Mouse (Mus musculus) embryonic facial prominence, embryonic 14.5 days (tissue): ENCODE data around the gene Cbx7. TPM values are rescaled to one million over a fixed set of nuclear protein-coding genes. Genes with fewer than 3 reads are reported as not detected.
A peak's percentile ranks its signal among the peaks of the same experiment; 100 is the strongest.
"Not testable (repeated sequence)": the region's sequence is repeated elsewhere in the genome, so short reads cannot be mapped to it uniquely, and the experiment has no call there.

Experiments used
- ATAC-seq: fragments of 200-750 bp; cut with Nextera tagmentation; 2 replicates; pipeline ENCODE4 v1.8.0; 2017; ENCODE audit warnings: low read depth, moderate number of reproducible peaks, moderate TSS enrichment
- DNase-seq: peaks from one replicate; pipeline ENCODE4 v3.0.0-alpha.2; 2015; ENCODE audit warnings: low spot score
- H3K27ac ChIP-seq: fragments of 300-500 bp; sonication (generic); replicated peaks from 2 replicates; pipeline ENCODE4 v1.5.1; 2014; ENCODE audit warnings: low read depth, mild to moderate bottlenecking, low read length, moderate library complexity
- H3K27me3 ChIP-seq: fragments of 300-500 bp; sonication (generic); replicated peaks from 2 replicates; pipeline ENCODE4 v1.6.1; 2014; ENCODE audit warnings: low read length; ENCODE audit not compliant: control insufficient read depth, insufficient read depth
- H3K36me3 ChIP-seq: fragments of 300-500 bp; sonication (generic); 2 replicates; pipeline ENCODE4 v1.6.1; 2014; ENCODE audit warnings: low read length, mixed read lengths; ENCODE audit not compliant: control insufficient read depth, insufficient read depth
- H3K4me1 ChIP-seq: fragments of 300-500 bp; sonication (generic); 2 replicates; pipeline ENCODE4 v1.6.1; 2014; ENCODE audit warnings: antibody characterized with exemption, low read length; ENCODE audit not compliant: control insufficient read depth, insufficient read depth
- H3K4me2 ChIP-seq: fragments of 300-500 bp; sonication (generic); 2 replicates; pipeline ENCODE4 v1.6.1; 2014; ENCODE audit warnings: low read depth, mild to moderate bottlenecking, low read length, moderate library complexity, mixed read lengths
- H3K4me3 ChIP-seq: fragments of 300-500 bp; sonication (generic); 2 replicates; pipeline ENCODE4 v1.5.1; 2014; ENCODE audit warnings: low read depth, mild to moderate bottlenecking, low read length
- H3K9ac ChIP-seq: fragments of 300-500 bp; sonication (generic); 2 replicates; pipeline ENCODE4 v1.6.1; 2014; ENCODE audit warnings: low read depth, mild to moderate bottlenecking, low read length, moderate library complexity, mixed read lengths
- H3K9me3 ChIP-seq: fragments of 300-500 bp; sonication (generic); 2 replicates; pipeline ENCODE4 v1.6.1; 2016; ENCODE audit warnings: low read length; ENCODE audit not compliant: control insufficient read depth
- WGBS: fragments of 180-500 bp; shearing (Covaris S2); extraction: QIAGEN DNeasy Blood & Tissue Kit; methylation state at CpG from one replicate; pipeline ENCODE4 v1.1.7; 2014; 5-methylcytosine and 5-hydroxymethylcytosine counted together
- polyA plus RNA-seq: library from polyadenylated mRNA; unstranded; fragments of >200 nt; fragmentation: Nextera tagmentation; extraction: Ambion mirVana; gene quantifications from 2 replicates; pipeline ENCODE4 v1.2.1, GENCODE M21; 2014

Gene Cbx7
- polyA plus RNA-seq, 1 experiment from 2014 or later: 1.5 TPM

- not testable (repeated sequence) for H3K9me3 ChIP-seq, H3K36me3 ChIP-seq, H3K27ac ChIP-seq, ATAC-seq, H3K4me1 ChIP-seq, DNase-seq, H3K9ac ChIP-seq, H3K27me3 ChIP-seq, H3K4me2 ChIP-seq, H3K4me3 ChIP-seq
- WGBS: 81% methylated on average over 11 of the region's 11 CpGs
Observed at GRCm38 (mm10) chr15:79904678-79905077, 66.2 kb downstream of the Cbx7 start.

DNA sequence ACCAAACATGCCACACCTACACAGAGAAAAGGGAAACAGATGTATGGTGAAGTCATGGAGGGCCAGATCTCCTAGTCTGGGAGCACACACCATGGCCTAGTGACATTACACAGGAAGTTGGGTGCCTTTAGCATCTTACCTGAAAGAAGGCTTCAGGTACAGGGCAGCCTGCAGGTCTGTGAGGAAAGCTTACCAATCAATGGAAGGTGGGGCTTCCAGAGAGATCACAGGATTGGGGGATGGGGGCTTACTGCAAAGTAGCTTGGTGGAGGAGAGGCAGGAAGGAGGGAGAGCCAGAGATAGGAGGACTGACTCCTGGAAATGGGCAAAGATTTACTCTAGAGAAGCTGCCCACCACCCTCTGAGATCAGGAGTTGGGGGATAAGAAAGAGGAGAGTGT is 67.0 kb downstream of the Cbx7 start:
- Histone ChIP-seq H3K4me3 (no peak overlapping the region), H3K9ac (no peak overlapping the region), H3K4me1 (no peaks in the 10 kb centered on the region), H3K27ac (no peak overlapping the region), H3K36me3 (no peaks in the 10 kb centered on the region), H3K4me2 (no peak overlapping the region), H3K27me3 (no peaks in the 10 kb centered on the region), H3K9me3 (no peaks in the 10 kb centered on the region)
- ATAC-seq (no peak), DNase-seq (no peak)

- H3K4me1 ChIP-seq, ATAC-seq, H3K27ac ChIP-seq, DNase-seq, H3K9me3 ChIP-seq, H3K27me3 ChIP-seq, H3K4me3 ChIP-seq, H3K9ac ChIP-seq, H3K4me2 ChIP-seq, H3K36me3 ChIP-seq: not testable (repeated sequence)
- WGBS: 92% methylated on average over 8 of the region's 8 CpGs
Observed at GRCm38 (mm10) chr15:79903081-79903480, 67.8 kb downstream of the Cbx7 start.

- no peak for ATAC-seq
- no peaks in the 10 kb centered on the region for H3K27me3 ChIP-seq
- DNase-seq: no peak
- no peaks in the 10 kb centered on the region for H3K36me3 ChIP-seq
- no peak overlapping the region for H3K4me2 ChIP-seq
- 84% methylated on average over 2 of the region's 2 CpGs for WGBS
- no peaks in the 10 kb centered on the region for H3K4me1 ChIP-seq
- H3K4me3 ChIP-seq: no peak overlapping the region
- H3K9ac ChIP-seq: no peak overlapping the region
- no peaks in the 10 kb centered on the region for H3K9me3 ChIP-seq
- no peak overlapping the region for H3K27ac ChIP-seq
Observed at GRCm38 (mm10) chr15:79901399-79901798, 69.5 kb downstream of the Cbx7 start.

- no peak overlapping the region for H3K27ac ChIP-seq
- WGBS: 67% methylated on average over 7 of the region's 7 CpGs
- DNase-seq (no peak), ATAC-seq (no peak)
- H3K36me3 ChIP-seq: no peaks in the 10 kb centered on the region
- no peak overlapping the region for H3K9ac ChIP-seq
- no peak overlapping the region for H3K4me3 ChIP-seq
- no peak overlapping the region for H3K4me2 ChIP-seq
- H3K9me3 ChIP-seq: no peaks in the 10 kb centered on the region
- H3K4me1 ChIP-seq: no peaks in the 10 kb centered on the region
- no peaks in the 10 kb centered on the region for H3K27me3 ChIP-seq
Observed at GRCm38 (mm10) chr15:79900751-79901150, 70.2 kb downstream of the Cbx7 start.

- no peak overlapping the region for H3K27ac ChIP-seq
Observed at GRCm38 (mm10) chr15:79899828-79900510, 71.0 kb downstream of the Cbx7 start.

GRCm38 (mm10) chr15:79898988-79899387 is 71.9 kb downstream of the Cbx7 start:
- 91% methylated on average over 5 of the region's 5 CpGs for WGBS
- no peaks in the 10 kb centered on the region for H3K27me3 ChIP-seq
- no peak for ATAC-seq

More at GRCm38 (mm10) chr15:79899828-79900510, 71.0 kb downstream of the Cbx7 start:
- Histone ChIP-seq H3K9me3 (no peaks in the 10 kb centered on the region), H3K9ac (no peak overlapping the region), H3K4me1 (no peaks in the 10 kb centered on the region), H3K4me2 (no peak overlapping the region), H3K36me3 (no peaks in the 10 kb centered on the region), H3K4me3 (no peak overlapping the region), H3K27me3 (no peaks in the 10 kb centered on the region)
- ATAC-seq (no peak), DNase-seq (peak; percentile 49)
- 69% methylated on average over 6 of the region's 6 CpGs for WGBS

GRCm38 (mm10) chr15:79896080-79896725 is 74.7 kb downstream of the Cbx7 start:
- no peak overlapping the region for H3K4me2 ChIP-seq
- H3K36me3 ChIP-seq: no peaks in the 10 kb centered on the region
- 74% methylated on average over 9 of the region's 9 CpGs for WGBS

More at GRCm38 (mm10) chr15:79898988-79899387, 71.9 kb downstream of the Cbx7 start:
- Histone ChIP-seq H3K4me3 (no peak overlapping the region), H3K27ac (no peak overlapping the region), H3K9ac (no peak overlapping the region), H3K9me3 (no peaks in the 10 kb centered on the region), H3K4me1 (no peaks in the 10 kb centered on the region), H3K36me3 (no peaks in the 10 kb centered on the region), H3K4me2 (no peak overlapping the region)
- no peak for DNase-seq

More at GRCm38 (mm10) chr15:79896080-79896725, 74.7 kb downstream of the Cbx7 start:
- peaks cover 3% of the 10 kb centered on the region; the same call in 1 of the 2 replicates for H3K27me3 ChIP-seq
- no peak overlapping the region for H3K9ac ChIP-seq
- DNase-seq (no peak), ATAC-seq (no peak)
- no peak overlapping the region for H3K4me3 ChIP-seq
- H3K4me1 ChIP-seq: peaks cover 6% of the 10 kb centered on the region; the same call in 1 of the 2 replicates
- peak overlapping the region; percentile 10; the same call in 1 of the 2 replicates for H3K27ac ChIP-seq
- no peaks in the 10 kb centered on the region for H3K9me3 ChIP-seq
